Mouse (Mus musculus): Measurements from ENCODE around the gene Med16. TPM values are rescaled to one million over a fixed set of nuclear protein-coding genes. Genes with fewer than 3 reads are reported as not detected.

Med16 gene
- total RNA-seq, 1 experiment from 2014 or later: 15.0 TPM

GRCm38 (mm10) chr10:79920056-79920890, 11.6 kb upstream of the Med16 start:
- ATAC-seq (ENCODE audit: extremely low read depth, insufficient number of reproducible peaks, low FRiP score, poor library complexity, severe bottlenecking): no peak

- no peak for ATAC-seq (ENCODE audit: extremely low read depth, insufficient number of reproducible peaks, low FRiP score, poor library complexity, severe bottlenecking)
Measured at GRCm38 (mm10) chr10:79919251-79919849, 10.6 kb upstream of the Med16 start.

GRCm38 (mm10) chr10:79918231-79919078, 9.7 kb upstream of the Med16 start:
- ATAC-seq (ENCODE audit: extremely low read depth, insufficient number of reproducible peaks, low FRiP score, poor library complexity, severe bottlenecking): no peak

- ATAC-seq (ENCODE audit: extremely low read depth, insufficient number of reproducible peaks, low FRiP score, poor library complexity, severe bottlenecking): no peak
Measured at GRCm38 (mm10) chr10:79917532-79918100, 8.9 kb upstream of the Med16 start.

GRCm38 (mm10) chr10:79916808-79917531, 8.2 kb upstream of the Med16 start, which contains the start of gene Kiss1r:
Gene Kiss1r, plus strand, starts transcription at chr10:79916971.
- ATAC-seq (ENCODE audit: extremely low read depth, insufficient number of reproducible peaks, low FRiP score, poor library complexity, severe bottlenecking): peak; percentile 68

- ATAC-seq (ENCODE audit: extremely low read depth, insufficient number of reproducible peaks, low FRiP score, poor library complexity, severe bottlenecking): no peak
Measured at GRCm38 (mm10) chr10:79916081-79916480, 7.4 kb upstream of the Med16 start.

- no peak for ATAC-seq (ENCODE audit: extremely low read depth, insufficient number of reproducible peaks, low FRiP score, poor library complexity, severe bottlenecking)
Measured at GRCm38 (mm10) chr10:79914948-79915596, 6.3 kb upstream of the Med16 start.

GRCm38 (mm10) chr10:79914131-79914947, 5.6 kb upstream of the Med16 start:
- ATAC-seq (ENCODE audit: extremely low read depth, insufficient number of reproducible peaks, low FRiP score, poor library complexity, severe bottlenecking): no peak

GRCm38 (mm10) chr10:79912412-79912811, 3.7 kb upstream of the Med16 start:
- ATAC-seq (ENCODE audit: extremely low read depth, insufficient number of reproducible peaks, low FRiP score, poor library complexity, severe bottlenecking): no peak

GRCm38 (mm10) chr10:79910556-79910955, 1.8 kb upstream of the Med16 start, which contains the start of gene Gm26602:
Gene Gm26602, plus strand, starts transcription at chr10:79910856.
- ATAC-seq (ENCODE audit: extremely low read depth, insufficient number of reproducible peaks, low FRiP score, poor library complexity, severe bottlenecking): no peak

- ATAC-seq (ENCODE audit: extremely low read depth, insufficient number of reproducible peaks, low FRiP score, poor library complexity, severe bottlenecking): no peak
Measured at GRCm38 (mm10) chr10:79909092-79909922, 584 bp upstream of the Med16 start.

- no peak for ATAC-seq (ENCODE audit: extremely low read depth, insufficient number of reproducible peaks, low FRiP score, poor library complexity, severe bottlenecking)
Measured at GRCm38 (mm10) chr10:79907415-79907814, 1.3 kb downstream of the Med16 start.

GRCm38 (mm10) chr10:79906712-79907111, 2.0 kb downstream of the Med16 start:
- no peak for ATAC-seq (ENCODE audit: extremely low read depth, insufficient number of reproducible peaks, low FRiP score, poor library complexity, severe bottlenecking)

- ATAC-seq (ENCODE audit: extremely low read depth, insufficient number of reproducible peaks, low FRiP score, poor library complexity, severe bottlenecking): no peak
Measured at GRCm38 (mm10) chr10:79900951-79901410, 7.7 kb downstream of the Med16 start.

GRCm38 (mm10) chr10:79897316-79898245, 11.1 kb downstream of the Med16 start:
- no peak for ATAC-seq (ENCODE audit: extremely low read depth, insufficient number of reproducible peaks, low FRiP score, poor library complexity, severe bottlenecking)

All from neutrophil, adult 5-6 weeks (primary cell).